10 mouse cellular contexts compared by ENCODE assay signal in the genomic region with DNA sequence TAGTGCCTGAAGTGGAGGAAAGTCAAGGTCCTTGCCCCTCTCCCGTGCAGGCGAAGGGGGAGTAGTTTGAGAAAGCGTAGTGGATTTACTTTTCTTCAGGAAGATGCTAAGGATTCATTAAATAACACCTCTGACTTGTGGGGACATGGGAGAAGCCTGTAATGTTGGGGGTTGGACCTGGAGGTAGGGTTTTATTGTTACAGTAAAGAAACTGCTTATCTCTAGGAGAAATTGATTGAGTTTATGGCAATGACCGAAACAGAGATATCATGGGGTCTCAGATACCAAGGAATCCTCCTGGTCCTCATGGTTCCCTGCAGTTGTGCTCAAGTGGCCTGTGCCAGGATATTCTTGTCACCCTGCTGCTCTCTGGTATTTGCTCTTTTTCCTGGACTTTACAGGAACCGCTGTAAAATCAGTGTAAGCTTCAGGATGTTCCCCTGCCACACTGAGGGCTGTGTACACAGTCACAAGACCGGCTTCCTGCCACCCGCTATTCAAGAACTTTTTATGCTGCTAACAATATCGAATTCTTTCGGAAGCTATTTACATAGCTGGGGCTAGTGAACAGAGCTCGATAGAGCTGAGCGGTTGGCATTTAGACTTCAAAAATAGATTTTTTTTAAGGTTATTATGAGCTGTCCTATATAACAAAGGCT.
DNase-seq lines count a peak whose midpoint lies in the region; ATAC-seq and TF ChIP-seq lines count a peak whose summit lies in the region.
"Had no signal": no experiment of that assay in that cellular context is flagged by ENCODE, and none has a peak within 500 bp of the region (broad histone marks: within the 10 kb centered on the region; RNA-seq: fewer than 3 reads in every experiment).

No protein-coding gene starts in this region.

- H3K9me3 ChIP-seq in heart, embryonic 12.5 days (replicated peaks): no peaks in the 10 kb centered on the region
- H3K9me3 ChIP-seq in heart, embryonic 10.5 days: no peaks in the 10 kb centered on the region
- no peaks in the 10 kb centered on the region for H3K9me3 ChIP-seq in hindbrain, embryonic 12.5 days (replicated peaks)

- H3K4me1 ChIP-seq in heart, embryonic 12.5 days (replicated peaks): peaks cover 15% of the 10 kb centered on the region
- H3K4me1 ChIP-seq in heart, embryonic 10.5 days: 0 out of 2 replicates have a peak, but pooled peaks cover 10% of the 10 kb centered on the region
- H3K4me1 ChIP-seq in hindbrain, embryonic 12.5 days: peaks cover 19% of the 10 kb centered on the region

- no peak overlapping the region for H3K4me3 ChIP-seq in heart, embryonic 12.5 days
- H3K4me3 ChIP-seq in heart, embryonic 10.5 days: no peak overlapping the region
- H3K4me3 ChIP-seq in hindbrain, embryonic 12.5 days: no peak overlapping the region

- no peak overlapping the region for H3K9ac ChIP-seq in heart, embryonic 12.5 days
- H3K9ac ChIP-seq in hindbrain, embryonic 12.5 days: no peak overlapping the region

- TF ChIP-seq POLR2A in brain, embryonic 14.5 days (IDR thresholded peaks at IDR 0.05; ENCODE audit: borderline replicate concordance, extremely low read depth, insufficient read depth, insufficient read length, poor library complexity, severe bottlenecking): no peak

- 67% methylated on average over 11 of the region's 11 CpGs for WGBS in heart, embryonic 12.5 days
- WGBS in heart, embryonic 10.5 days: 76% methylated on average over 11 of the region's 11 CpGs
- 68% methylated on average over 11 of the region's 11 CpGs for WGBS in hindbrain, embryonic 12.5 days

- H3K27ac ChIP-seq in heart, embryonic 12.5 days (ENCODE audit: poor library complexity, severe bottlenecking): no peak overlapping the region
- H3K27ac ChIP-seq in heart, embryonic 10.5 days: no peak overlapping the region
- peak overlapping the region; percentile 19; the same call in 1 of the 2 replicates for H3K27ac ChIP-seq in hindbrain, embryonic 12.5 days

- no peaks in the 10 kb centered on the region for H3K27me3 ChIP-seq in heart, embryonic 12.5 days (replicated peaks)
- H3K27me3 ChIP-seq in heart, embryonic 10.5 days (ENCODE audit: insufficient read depth, poor library complexity, severe bottlenecking): no peaks in the 10 kb centered on the region
- H3K27me3 ChIP-seq in hindbrain, embryonic 12.5 days: no peaks in the 10 kb centered on the region

- H3K4me2 ChIP-seq in heart, embryonic 12.5 days: no peak overlapping the region
- H3K4me2 ChIP-seq in hindbrain, embryonic 12.5 days (replicated peaks): no peak overlapping the region

- ATAC-seq in heart, embryonic 12.5 days (ENCODE audit: insufficient number of reproducible peaks, low FRiP score): peak; percentile 39; the same call in 1 of the 2 replicates
- no peak for ATAC-seq in hindbrain, embryonic 12.5 days (ENCODE audit: low FRiP score)

- H3K36me3 ChIP-seq in heart, embryonic 12.5 days: no peaks in the 10 kb centered on the region
- no peaks in the 10 kb centered on the region for H3K36me3 ChIP-seq in heart, embryonic 10.5 days
- no peaks in the 10 kb centered on the region for H3K36me3 ChIP-seq in hindbrain, embryonic 12.5 days

- DNase-seq in heart, embryonic 10.5 days (ENCODE audit: low spot score): no peak
- peak; percentile 63 for DNase-seq in brain, embryonic 14.5 days (ENCODE audit: low read depth)
- peak; percentile 27 for DNase-seq in lung, postnatal 10 days
- DNase-seq in cerebellum, adult 9-10 months: no peak
- DNase-seq in MN1 (ENCODE audit: low spot score): no peak
- no peak for DNase-seq in testis, postnatal 10 days (ENCODE audit: low spot score)
- DNase-seq: gastrocnemius, postnatal 25 days; thymus, adult 18-20 months had no signal

- no peak for TF ChIP-seq CTCF in brain, embryonic 14.5 days (IDR thresholded peaks at IDR 0.05; ENCODE audit: borderline replicate concordance, extremely low read depth, insufficient read depth, insufficient read length)

Comparison
In these comparisons a context has a peak if more than half of its experiments do, and no peak if none do; other contexts are left out.
1. DNase-seq: peak in brain, embryonic 14.5 days (single experiment) and lung, postnatal 10 days (single experiment); none in heart, embryonic 10.5 days (single experiment), cerebellum, adult 9-10 months (single experiment), MN1 (single experiment) and testis, postnatal 10 days (single experiment).